Mouse (Mus musculus) heart, postnatal 0 days (tissue): ENCODE results near the gene Colq.

Source experiments
- CTCF ChIP-seq: IDR thresholded peaks from 2 replicates; pipeline ENCODE4 v1.5.1; 2016; ENCODE audit warnings: antibody characterized with exemption, control low read depth, low read depth
- EP300 ChIP-seq: IDR thresholded peaks from 2 replicates; pipeline ENCODE4 v1.6.1; 2016; ENCODE audit warnings: antibody characterized with exemption, low read depth

GRCm38 (mm10) chr14:31620591-31621223 lies 29.6 kb upstream of the Colq start:
- TF ChIP-seq CTCF (no peak), EP300 (no peak)
